Mouse (Mus musculus) kidney, embryonic 14.5 days (tissue): ENCODE results near the gene Amdhd1. TPM values are rescaled to one million over a fixed set of nuclear protein-coding genes. Genes with fewer than 3 reads are reported as not detected.

Experiments
- ATAC-seq: fragments of 200-750 bp; cut with Nextera tagmentation; 2 replicates; pipeline ENCODE4 v1.8.0; 2017; ENCODE audit warnings: moderate number of reproducible peaks, mild to moderate bottlenecking, moderate TSS enrichment, moderate library complexity; ENCODE audit not compliant: low FRiP score, low TSS enrichment
- H3K27ac ChIP-seq: fragments of 300-500 bp; sonication (generic); 2 replicates; pipeline ENCODE4 v1.5.1; 2014; ENCODE audit warnings: low read depth, mild to moderate bottlenecking, low read length, moderate library complexity, mixed read lengths
- H3K27me3 ChIP-seq: fragments of 300-500 bp; sonication (generic); 2 replicates; pipeline ENCODE4 v1.6.1; 2014; ENCODE audit warnings: mild to moderate bottlenecking, low read length; ENCODE audit not compliant: control insufficient read depth, insufficient read depth
- H3K36me3 ChIP-seq: fragments of 300-500 bp; sonication (generic); 2 replicates; pipeline ENCODE4 v1.6.1; 2014; ENCODE audit warnings: low read length, mixed read lengths; ENCODE audit not compliant: control insufficient read depth, insufficient read depth
- H3K4me1 ChIP-seq: fragments of 300-500 bp; sonication (generic); 2 replicates; pipeline ENCODE4 v1.6.1; 2014; ENCODE audit warnings: low read length, mixed read lengths; ENCODE audit not compliant: control insufficient read depth, insufficient read depth
- H3K4me2 ChIP-seq: fragments of 300-500 bp; sonication (generic); replicated peaks from 2 replicates; pipeline ENCODE4 v1.6.1; 2014; ENCODE audit warnings: low read depth, mild to moderate bottlenecking, low read length
- H3K4me3 ChIP-seq: fragments of 300-500 bp; sonication (generic); 2 replicates; pipeline ENCODE4 v1.5.1; 2014; ENCODE audit warnings: mild to moderate bottlenecking, low read length
- H3K9ac ChIP-seq: fragments of 300-500 bp; sonication (generic); 2 replicates; pipeline ENCODE4 v1.6.1; 2014; ENCODE audit warnings: low read depth, mild to moderate bottlenecking, low read length, moderate library complexity
- H3K9me3 ChIP-seq: fragments of 300-500 bp; sonication (generic); 2 replicates; pipeline ENCODE4 v1.6.1; 2016; ENCODE audit warnings: low read length; ENCODE audit not compliant: control insufficient read depth
- WGBS: fragments of 180-500 bp; shearing (Covaris S2); extraction: QIAGEN DNeasy Blood & Tissue Kit; methylation state at CpG from one replicate; pipeline ENCODE4 v1.1.7; 2014; 5-methylcytosine and 5-hydroxymethylcytosine counted together
- polyA plus RNA-seq: library from polyadenylated mRNA; unstranded; fragments of >200 nt; fragmentation: Nextera tagmentation; extraction: Ambion mirVana; gene quantifications from 2 replicates; pipeline ENCODE4 v1.2.1, GENCODE M21; 2014

Gene Amdhd1
- polyA plus RNA-seq, 1 experiment from 2014 or later: 0.76 TPM

DNA sequence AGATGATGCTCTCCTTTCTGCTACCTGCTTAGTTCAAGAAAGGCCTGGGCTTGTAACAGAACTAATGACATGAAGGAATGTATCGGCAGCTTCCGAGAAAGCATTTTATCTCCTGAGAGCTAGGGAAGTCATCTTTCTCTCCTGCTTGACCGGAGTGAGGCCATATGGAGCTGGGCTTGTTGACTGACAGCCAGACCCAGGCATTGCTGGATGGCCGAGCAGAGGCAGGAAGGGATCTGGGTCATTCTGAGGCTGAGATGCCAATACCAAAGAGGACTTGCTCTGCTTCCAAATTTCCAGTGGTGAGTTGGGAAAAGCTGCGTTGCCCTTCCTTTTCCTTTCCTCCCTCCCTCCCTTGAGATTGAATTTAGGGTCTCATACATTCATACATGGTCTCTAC, 20.1 kb downstream of the Amdhd1 start:
- Histone ChIP-seq H3K27me3 (no peaks in the 10 kb centered on the region), H3K4me3 (no peak overlapping the region), H3K36me3 (no peaks in the 10 kb centered on the region), H3K4me1 (no peaks in the 10 kb centered on the region), H3K27ac (no peak overlapping the region), H3K4me2 (no peak overlapping the region), H3K9ac (no peak overlapping the region), H3K9me3 (no peaks in the 10 kb centered on the region)
- ATAC-seq: no peak
- 83% methylated on average over 5 of the region's 5 CpGs for WGBS

DNA sequence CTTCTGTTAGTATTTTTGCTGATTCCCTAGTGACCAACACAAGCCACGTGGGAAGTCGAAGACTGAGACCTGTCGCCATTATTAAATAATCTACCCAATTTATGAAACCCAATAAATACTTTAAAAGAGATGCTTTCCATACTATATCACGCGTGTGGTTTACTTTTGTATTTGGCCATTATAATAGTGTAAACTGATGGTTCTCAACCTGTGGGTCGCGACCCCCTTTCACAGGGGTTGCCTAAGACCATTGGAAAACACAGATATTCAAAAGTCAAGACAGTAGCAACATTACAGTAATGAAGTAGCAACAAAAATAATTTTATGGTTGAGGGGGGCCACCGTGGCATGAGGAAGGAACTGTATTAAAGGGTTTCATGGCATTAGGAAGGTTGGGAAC, 20.7 kb downstream of the Amdhd1 start:
- H3K27me3 ChIP-seq: no peaks in the 10 kb centered on the region
- no peak overlapping the region for H3K4me3 ChIP-seq
- no peak overlapping the region for H3K4me2 ChIP-seq
- no peak overlapping the region for H3K9ac ChIP-seq
- no peak for ATAC-seq
- H3K4me1 ChIP-seq: no peaks in the 10 kb centered on the region
- no peak overlapping the region for H3K27ac ChIP-seq
- 93% methylated on average over 8 of the region's 8 CpGs for WGBS
- H3K36me3 ChIP-seq: no peaks in the 10 kb centered on the region
- no peaks in the 10 kb centered on the region for H3K9me3 ChIP-seq

DNA sequence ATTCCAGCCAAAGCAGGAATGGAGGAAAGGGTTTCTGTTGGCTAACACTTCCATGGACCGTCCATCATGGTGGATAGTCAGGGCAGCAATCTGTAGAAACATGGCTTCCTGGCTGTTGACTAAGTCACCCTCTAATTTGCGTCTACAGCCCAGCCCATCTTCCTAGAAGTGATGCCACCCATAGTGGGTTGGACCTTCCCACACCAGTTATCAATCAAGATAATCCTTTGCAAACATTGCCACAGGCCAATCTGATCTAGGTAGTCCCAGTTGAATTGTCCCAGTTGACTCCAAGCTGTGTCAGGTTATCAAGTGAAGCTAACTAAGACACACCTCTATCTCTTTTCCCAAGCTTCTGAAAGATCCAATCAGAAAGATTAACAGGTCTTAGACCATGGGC, 21.2 kb downstream of the Amdhd1 start:
- no peak overlapping the region for H3K4me2 ChIP-seq
- no peaks in the 10 kb centered on the region for H3K9me3 ChIP-seq
- WGBS: 82% methylated on average over 2 of the region's 2 CpGs
- no peaks in the 10 kb centered on the region for H3K4me1 ChIP-seq
- no peaks in the 10 kb centered on the region for H3K27me3 ChIP-seq
- H3K9ac ChIP-seq: no peak overlapping the region
- H3K36me3 ChIP-seq: no peaks in the 10 kb centered on the region
- no peak overlapping the region for H3K4me3 ChIP-seq
- ATAC-seq: no peak
- no peak overlapping the region for H3K27ac ChIP-seq

DNA sequence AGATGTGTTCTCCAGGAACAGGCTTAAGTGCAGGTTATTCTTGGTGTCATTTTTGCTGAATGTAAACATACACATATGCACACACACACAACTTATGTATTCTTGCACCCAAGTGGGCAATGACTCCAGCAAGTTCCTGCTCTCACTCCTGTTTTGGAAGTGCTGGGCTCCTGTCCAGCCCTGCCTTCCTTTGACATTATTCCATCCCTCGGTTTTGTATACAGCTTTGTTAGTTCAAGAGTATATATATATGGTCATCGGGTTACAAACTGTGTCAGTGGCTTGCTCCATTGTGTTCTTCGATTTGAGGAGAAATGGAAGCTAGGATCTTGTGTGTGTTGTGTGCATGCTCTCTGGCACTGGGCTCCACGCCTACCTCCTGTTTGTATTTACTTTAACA, 21.6 kb downstream of the Amdhd1 start:
- Histone ChIP-seq H3K36me3 (no peaks in the 10 kb centered on the region), H3K4me2 (no peak overlapping the region), H3K27me3 (no peaks in the 10 kb centered on the region), H3K27ac (no peak overlapping the region), H3K4me1 (no peaks in the 10 kb centered on the region), H3K9ac (no peak overlapping the region), H3K9me3 (no peaks in the 10 kb centered on the region), H3K4me3 (no peak overlapping the region)
- WGBS: 84% methylated on average over 4 of the region's 4 CpGs
- no peak for ATAC-seq

DNA sequence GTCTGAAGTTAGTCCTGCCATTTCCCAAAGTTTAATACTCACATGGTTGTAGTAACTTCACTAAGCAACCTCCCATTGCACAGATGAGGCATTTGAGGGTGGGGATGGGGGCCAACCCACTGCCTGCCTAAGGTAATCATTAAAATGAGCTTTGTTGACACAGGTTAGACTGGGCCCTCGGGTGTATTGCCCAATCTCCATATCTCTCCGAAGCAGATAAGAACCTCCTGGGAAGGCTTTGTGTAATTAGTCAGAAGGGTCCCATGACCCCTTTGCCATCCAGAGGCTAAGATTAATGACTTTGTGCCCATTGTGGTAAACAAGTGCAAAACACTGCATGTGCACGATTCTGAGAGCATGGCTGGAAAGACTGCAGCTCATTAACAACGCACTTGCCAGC, 22.1 kb downstream of the Amdhd1 start:
- Histone ChIP-seq H3K9me3 (no peaks in the 10 kb centered on the region), H3K36me3 (no peaks in the 10 kb centered on the region), H3K27ac (no peak overlapping the region), H3K27me3 (no peaks in the 10 kb centered on the region), H3K9ac (no peak overlapping the region), H3K4me2 (no peak overlapping the region), H3K4me1 (no peaks in the 10 kb centered on the region), H3K4me3 (no peak overlapping the region)
- ATAC-seq: no peak
- WGBS: 58% methylated on average over 4 of the region's 4 CpGs

DNA sequence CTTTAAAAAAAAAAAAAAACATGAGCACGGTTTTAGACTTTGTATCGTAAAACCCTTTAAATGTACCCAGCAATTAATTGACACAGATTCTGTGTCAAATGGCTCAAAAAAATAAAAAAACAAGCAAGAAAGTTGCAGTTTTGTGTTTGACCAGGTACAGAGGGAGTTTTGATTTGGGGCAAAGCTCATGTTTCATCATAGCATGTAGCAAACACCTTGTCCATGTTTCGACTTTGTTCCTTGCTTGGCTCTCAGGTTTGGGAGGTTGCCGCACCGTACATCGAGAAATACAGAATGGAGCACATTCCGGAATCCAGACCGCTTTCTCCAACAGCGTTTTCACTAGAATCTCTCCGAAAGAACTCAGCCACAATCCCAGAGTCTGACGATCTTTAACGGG, 23.9 kb downstream of the Amdhd1 start:
- Histone ChIP-seq H3K4me1 (no peaks in the 10 kb centered on the region), H3K4me3 (no peak overlapping the region), H3K4me2 (no peak overlapping the region), H3K9me3 (no peaks in the 10 kb centered on the region), H3K36me3 (no peaks in the 10 kb centered on the region), H3K27me3 (no peaks in the 10 kb centered on the region), H3K27ac (no peak overlapping the region), H3K9ac (no peak overlapping the region)
- 84% methylated on average over 12 of the region's 12 CpGs for WGBS
- ATAC-seq: no peak

DNA sequence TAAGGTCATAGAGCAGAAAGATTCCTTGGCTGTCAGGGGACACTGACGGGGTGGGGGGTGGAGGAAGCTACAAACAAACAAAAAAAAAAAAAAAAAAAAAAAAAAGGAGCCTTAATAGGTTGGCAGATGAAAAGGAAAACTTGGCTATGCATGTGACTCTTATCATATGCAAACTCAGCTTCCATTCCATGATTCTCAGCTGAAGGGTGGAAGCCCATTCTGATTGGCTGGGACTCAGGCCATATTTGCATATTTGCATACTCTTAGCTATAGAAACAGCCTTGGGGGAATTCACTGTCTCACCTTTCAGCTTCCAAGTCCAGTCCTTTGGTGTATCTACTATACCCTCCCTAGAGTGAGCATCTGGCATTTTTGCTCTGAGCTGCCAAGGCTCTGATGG, 24.4 kb downstream of the Amdhd1 start:
- Histone ChIP-seq H3K4me3 (no peak overlapping the region), H3K4me2 (no peak overlapping the region), H3K4me1 (no peaks in the 10 kb centered on the region), H3K27ac (no peak overlapping the region), H3K9me3 (no peaks in the 10 kb centered on the region), H3K27me3 (no peaks in the 10 kb centered on the region), H3K9ac (no peak overlapping the region), H3K36me3 (no peaks in the 10 kb centered on the region)
- no peak for ATAC-seq
- 30% methylated on average over 1 of the region's 1 CpGs for WGBS

DNA sequence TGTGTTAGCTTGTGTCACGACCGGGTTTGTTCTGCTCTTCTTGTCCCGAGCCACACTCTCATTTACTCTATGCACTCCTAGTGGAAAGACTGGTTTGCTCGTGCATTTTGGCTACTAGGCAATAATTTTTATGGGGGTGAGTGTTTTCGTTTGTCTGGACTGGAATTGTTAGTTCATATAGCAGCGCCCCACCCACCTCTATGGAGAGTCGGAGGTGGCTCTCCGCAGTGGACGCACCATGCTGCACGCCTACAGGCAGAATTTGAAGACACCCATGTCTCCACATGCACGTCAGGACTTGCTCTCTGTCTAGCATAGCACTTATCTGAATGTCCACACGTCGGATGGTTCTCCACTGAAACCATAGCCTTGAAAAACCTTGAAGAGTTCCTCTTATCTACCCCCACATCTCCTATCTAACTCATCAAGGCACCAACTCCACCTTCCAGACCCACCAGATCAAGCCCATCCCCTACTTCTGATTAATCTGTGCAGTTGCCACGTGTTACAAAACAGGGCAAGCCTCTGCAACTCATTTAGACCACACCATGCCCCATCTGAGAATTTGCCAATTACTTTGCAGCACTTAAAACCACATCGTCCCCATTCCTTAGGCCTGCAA, 30.2 kb downstream of the Amdhd1 start:
- no peaks in the 10 kb centered on the region for H3K36me3 ChIP-seq
- H3K9me3 ChIP-seq: no peaks in the 10 kb centered on the region
- no peak overlapping the region for H3K9ac ChIP-seq
- 81% methylated on average over 15 of the region's 15 CpGs for WGBS
- no peaks in the 10 kb centered on the region for H3K4me1 ChIP-seq
- no peak overlapping the region for H3K27ac ChIP-seq
- no peaks in the 10 kb centered on the region for H3K27me3 ChIP-seq
- no peak overlapping the region for H3K4me3 ChIP-seq
- no peak for ATAC-seq
- H3K4me2 ChIP-seq: no peak overlapping the region

DNA sequence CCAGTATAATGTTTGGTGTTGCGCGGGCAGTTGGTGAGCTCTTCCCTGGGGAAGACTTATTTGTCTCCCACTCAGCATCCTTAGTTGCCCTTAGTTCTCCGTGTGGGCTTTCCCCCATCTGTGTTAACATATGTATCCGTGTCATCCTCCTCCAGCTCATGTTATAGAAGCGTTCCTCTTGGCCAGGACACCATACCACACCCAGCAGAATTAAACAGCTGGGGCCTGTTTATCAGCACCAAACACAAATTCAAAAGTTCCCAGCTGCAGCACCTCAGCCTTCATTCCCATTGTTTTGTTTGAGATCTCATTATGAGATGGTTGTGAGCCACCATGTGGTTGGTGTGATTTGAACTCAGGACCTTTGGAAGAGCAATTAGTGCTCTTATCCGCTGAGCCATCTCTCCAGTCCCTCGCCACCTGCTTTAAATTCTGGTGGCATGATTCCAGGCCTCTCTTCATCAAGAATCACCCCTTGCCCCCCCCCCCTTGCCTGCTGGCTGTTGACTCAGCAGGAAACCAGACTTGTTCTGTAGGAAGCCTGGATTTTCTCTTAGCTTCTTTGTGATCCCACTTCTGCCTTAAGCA, 31.4 kb downstream of the Amdhd1 start:
- no peak for ATAC-seq
- 79% methylated on average over 7 of the region's 7 CpGs for WGBS

More for the DNA sequence above, 31.4 kb downstream of the Amdhd1 start:
- H3K4me3 ChIP-seq: no peak overlapping the region
- no peaks in the 10 kb centered on the region for H3K27me3 ChIP-seq
- H3K36me3 ChIP-seq: no peaks in the 10 kb centered on the region
- H3K27ac ChIP-seq: no peak overlapping the region
- no peaks in the 10 kb centered on the region for H3K9me3 ChIP-seq
- no peak overlapping the region for H3K9ac ChIP-seq
- no peaks in the 10 kb centered on the region for H3K4me1 ChIP-seq
- no peak overlapping the region for H3K4me2 ChIP-seq
